Mouse (Mus musculus): ENCODE data around the gene Ptprs.

- TF ChIP-seq CTCF (IDR thresholded peaks at IDR 0.05; ENCODE audit: extremely low read depth, insufficient read depth, insufficient read length, insufficient replicate concordance) = peak; percentile 78
- TF ChIP-seq POLR2A (IDR thresholded peaks at IDR 0.05; ENCODE audit: low read depth, low read length) = no peak
These were observed 50.7 kb downstream of the Ptprs start for GRCm38 (mm10) chr17:56425584-56425914.

Measured in spleen, adult 2 months (tissue).